Mouse (Mus musculus): ENCODE measurements at regions not wholly inside any gene's neighbourhood (a gene's known extent, or its start where the extent isn't known, plus 50 kb on each side); places are given as distances from the start of the nearest gene placed in this dataset.

DNA sequence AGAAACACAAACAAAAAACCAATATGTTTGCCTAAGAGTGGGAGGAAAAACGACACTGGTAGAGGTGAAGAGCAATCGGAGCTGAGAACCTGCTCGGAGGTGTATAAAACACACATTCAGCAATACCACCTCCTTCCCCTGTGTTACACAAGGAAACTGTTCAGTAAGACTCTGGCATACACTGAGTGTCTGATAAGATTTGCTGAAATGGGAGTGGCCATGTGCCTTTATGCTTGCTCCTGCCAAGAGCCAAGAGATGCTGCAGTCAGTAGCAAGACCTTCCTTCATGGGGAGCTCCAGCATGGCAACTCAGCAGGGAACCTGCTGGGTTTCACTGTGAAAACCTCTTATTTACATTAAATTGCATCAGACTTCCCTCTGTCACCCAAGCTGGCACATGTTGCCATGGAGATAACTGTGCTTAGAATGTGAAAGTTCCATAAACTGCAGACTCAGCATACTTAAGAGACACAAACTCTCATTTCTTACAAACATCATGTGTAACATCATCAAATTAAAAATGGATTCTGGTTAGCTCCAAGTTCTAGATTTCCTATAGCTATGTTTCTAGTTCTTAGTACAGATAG, 624.7 kb upstream of the Arpp21 start:
- no peak for DNase-seq

DNA sequence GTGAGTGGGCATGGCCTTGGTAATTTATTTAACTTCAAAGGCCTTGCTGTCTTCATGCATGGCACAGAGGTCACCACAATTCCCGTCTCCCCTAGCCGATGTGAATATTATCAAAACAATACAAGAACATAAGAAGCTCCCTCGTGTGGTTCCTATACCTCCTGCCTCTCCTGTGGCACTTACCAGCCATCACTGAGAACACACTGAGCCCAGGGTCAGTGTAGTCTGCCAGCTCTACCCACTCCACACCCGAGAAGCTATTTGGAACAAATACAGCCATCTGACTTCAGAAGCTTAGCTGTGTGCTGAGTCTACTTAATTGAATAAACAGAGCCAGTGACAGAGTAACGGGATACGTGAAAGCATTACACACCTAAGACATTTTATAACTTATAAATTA, 605.7 kb upstream of the Arpp21 start:
- DNase-seq = no peak

GRCm38 (mm10) chr9:112839071-112839793, 603.5 kb upstream of the Arpp21 start:
- DNase-seq = no peak

- DNase-seq = no peak
Observed at GRCm38 (mm10) chr9:112837563-112837962, 601.8 kb upstream of the Arpp21 start.

DNA sequence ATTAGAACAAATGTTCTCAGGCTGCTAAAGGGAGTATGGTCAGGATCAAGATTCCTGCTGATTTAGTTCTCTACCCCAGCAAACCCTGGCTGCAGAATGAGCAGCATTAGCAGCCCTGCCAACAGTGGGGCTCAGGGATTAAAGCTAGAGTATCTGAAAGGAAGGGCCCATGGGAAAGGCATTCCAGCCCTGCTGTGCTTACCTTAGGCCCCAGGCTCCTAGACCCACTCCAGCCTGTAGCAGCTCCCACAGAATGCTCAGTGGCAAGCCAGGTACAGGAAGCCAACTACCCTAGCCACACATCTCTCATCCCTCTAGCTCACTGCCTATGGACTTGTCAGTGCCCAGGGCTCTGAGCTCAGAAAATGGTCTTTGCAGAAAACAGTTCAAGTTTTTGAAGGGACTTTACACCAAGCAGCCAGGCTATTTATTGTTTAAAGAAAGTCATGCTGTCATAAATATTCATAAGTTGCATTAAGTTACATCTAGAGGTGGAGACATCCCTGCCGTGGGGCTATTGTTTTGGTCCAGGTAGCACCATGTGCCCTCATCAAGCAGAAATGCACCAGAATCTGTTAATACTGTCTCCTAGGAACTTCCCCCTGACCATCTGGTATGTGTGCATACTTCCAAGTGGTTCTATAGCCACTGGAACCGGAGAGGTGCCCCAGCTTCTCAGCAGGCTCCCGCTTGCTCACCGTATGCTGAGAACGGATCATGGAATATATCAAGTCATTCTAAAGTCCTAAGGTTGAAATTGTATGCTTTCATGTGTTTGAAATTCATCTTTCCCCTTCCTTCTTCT, 598.9 kb upstream of the Arpp21 start:
- DNase-seq = peak; percentile 68 to 70

- DNase-seq = peak; percentile 33 to 46
Observed at GRCm38 (mm10) chr9:112831102-112831501, 595.4 kb upstream of the Arpp21 start.

DNA sequence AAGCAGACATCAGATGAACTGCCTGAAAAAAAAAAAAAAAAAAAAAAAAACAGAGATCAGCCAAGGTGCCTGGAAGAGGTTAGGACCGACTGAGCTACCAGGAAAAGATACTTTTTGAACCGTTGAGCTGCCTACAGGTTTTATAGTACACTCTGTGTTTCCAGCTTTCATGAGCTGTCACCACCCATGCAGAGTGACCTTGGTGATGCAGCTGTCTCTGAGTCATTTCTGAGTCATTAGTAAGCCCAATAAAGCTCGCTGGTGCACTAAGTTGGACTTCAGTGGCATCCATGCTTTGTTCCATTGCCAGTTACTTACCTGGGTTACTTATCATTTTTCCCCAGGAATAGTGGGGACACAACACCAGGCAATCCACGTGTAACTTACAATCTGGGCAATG, 592.9 kb upstream of the Arpp21 start:
- DNase-seq = no peak

DNA sequence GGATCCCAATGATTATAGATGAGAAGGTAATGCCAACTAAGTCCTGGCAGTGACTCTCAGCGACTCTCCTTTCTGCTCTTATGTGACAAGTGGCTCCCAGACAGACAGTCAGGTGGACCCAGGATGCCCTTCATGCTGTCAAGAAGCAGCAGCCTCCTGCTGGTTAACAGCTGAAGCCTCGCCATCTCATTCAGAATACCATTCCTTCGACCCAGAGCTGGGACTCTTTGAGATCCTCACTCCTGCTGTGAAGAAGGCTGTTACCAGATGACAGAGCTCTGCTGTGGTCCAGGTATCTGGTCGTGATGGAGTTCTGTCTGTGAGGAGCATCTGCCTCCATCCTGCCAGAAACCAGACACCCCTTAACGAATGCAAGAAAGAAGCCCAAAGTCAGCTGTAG, 590.9 kb upstream of the Arpp21 start:
- peak; percentile 40 to 46 for DNase-seq

- no peak for DNase-seq
Observed at GRCm38 (mm10) chr9:112821940-112822339, 586.2 kb upstream of the Arpp21 start.

- DNase-seq = no peak
Observed at GRCm38 (mm10) chr9:112811946-112812345, 576.2 kb upstream of the Arpp21 start.

- DNase-seq = no peak
Observed at GRCm38 (mm10) chr9:112799583-112800220, 564.0 kb upstream of the Arpp21 start.

DNA sequence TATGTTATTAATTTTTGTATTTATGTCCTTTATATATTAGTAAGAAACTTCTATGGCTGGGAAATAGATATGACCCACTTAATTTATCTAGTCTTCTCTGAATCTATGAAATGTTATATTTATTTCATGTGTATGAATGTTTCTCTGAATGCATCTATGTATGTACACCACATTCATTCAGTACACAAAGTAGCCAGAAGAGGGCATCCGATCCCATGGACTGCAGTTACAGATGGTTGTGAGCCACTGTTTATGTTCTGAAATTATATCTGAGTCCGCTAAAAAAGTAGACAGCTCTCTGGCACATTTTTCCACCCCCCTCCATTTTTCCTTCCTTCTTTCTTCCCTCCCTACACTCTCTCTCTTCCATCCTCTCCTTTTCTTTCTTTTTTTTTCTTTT, 557.8 kb upstream of the Arpp21 start:
- no peak for DNase-seq

DNA sequence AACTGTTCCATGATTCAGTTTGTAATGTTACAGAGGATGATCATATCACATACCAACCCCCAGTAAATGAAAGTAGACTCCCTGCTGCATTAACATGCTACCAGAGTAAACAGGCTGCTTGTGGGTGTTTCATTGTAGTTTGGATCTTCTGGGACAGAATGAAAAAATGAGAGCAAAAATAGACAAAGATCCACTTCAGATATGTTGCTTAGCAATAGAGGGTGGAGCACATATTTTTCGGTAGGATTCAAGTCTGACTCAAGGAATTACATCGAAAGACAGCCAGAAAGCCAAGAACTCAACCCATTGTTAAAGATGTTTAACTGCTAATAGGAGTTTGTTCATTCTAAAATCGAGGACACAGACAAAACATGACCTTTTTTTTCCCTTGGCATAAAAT, 536.2 kb upstream of the Arpp21 start:
- DNase-seq = no peak

GRCm38 (mm10) chr9:112744616-112745015, 508.9 kb upstream of the Arpp21 start:
- no peak for DNase-seq

DNA sequence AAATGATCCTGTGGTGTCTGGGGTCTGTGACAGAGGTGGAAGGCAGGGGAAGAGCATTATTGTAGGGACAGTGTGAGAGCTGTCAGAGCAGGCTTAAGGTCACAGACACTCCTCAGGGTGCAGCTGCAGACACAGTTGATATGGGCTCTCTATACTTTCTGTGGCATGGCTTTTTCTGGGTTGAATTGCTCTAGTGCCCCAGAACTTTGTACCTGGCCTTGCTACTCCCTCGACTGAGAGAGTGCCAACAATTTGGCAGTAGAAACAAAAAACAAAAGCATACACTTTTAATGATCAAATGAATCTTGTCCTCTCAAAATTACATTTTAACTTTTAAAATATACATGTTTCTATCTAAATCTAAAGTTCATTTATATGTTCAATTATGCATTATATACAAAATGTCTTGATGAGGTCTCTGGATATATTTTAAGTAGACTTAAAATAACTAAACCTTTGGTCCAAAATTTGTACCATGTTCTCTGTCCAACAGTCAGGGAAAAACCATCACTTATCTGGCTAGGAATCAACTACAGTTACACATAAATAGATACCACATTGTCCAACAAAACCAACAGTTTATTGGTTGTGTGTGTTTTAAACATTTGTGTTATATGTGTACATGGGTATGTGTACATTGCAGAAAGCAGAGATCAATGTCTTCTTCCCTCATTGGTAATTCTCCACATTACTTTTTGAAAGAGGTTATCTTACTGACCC, 508.3 kb upstream of the Arpp21 start:
- DNase-seq = no peak

DNA sequence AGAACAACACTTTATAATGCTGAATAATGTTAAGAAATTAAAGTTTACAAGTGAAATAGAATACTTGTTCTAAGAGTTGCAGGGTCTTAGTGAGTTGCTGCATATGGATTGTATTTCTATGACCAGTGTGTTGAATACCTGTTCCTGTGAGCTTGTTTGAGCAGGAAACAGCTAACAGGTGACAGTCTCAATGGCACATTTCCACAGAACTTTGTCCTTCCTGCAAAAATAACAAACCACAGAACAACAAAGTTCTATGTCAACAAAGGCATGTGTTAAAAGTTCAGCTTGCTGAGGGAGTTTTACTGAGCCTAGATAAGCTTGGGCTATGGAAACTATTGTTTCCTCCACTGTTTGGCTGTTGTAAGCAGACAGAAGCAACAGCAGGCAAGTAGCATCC, 500.0 kb upstream of the Arpp21 start:
- DNase-seq = no peak

DNA sequence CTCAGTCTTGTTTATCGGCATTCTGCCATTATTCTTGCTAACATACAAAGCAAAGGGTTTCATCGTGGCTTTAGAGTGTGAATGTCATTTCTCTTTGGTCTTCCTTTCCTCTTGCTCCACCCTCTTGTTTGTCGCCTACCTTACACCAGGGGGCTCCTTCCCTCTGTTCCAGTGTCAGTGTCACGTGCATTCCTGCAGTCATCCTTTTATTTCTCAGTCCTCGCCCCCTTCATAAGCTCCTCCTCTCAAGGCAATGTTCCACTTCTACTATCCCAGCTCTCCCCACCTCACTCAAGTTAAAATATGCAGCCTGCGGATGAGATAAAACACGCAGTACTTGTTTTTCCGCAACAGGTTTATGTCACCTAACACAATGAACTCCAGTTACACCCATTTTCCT, 489.8 kb upstream of the Arpp21 start:
- DNase-seq = no peak

DNA sequence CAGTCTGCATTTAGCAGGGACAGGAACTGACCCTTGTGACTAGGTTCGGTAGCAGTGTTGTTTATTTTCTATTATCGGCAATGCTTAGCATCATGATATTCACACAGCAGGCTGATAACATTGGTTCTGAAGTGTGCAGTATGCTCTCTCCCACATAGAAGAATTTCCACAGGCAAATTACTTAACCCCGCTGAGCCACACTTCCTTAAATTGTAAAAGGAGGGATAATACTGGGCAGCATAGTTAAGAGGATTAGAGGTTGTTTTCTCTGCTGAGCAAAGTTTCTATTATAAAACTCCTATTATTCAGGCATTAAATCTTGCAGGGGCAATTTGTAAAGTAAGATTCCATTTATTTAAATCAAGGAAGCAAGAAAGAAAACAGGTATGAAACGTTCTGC, 489.4 kb upstream of the Arpp21 start:
- no peak for DNase-seq

GRCm38 (mm10) chr9:112723346-112723745, 487.6 kb upstream of the Arpp21 start:
- DNase-seq = peak; percentile 6 to 19

DNA sequence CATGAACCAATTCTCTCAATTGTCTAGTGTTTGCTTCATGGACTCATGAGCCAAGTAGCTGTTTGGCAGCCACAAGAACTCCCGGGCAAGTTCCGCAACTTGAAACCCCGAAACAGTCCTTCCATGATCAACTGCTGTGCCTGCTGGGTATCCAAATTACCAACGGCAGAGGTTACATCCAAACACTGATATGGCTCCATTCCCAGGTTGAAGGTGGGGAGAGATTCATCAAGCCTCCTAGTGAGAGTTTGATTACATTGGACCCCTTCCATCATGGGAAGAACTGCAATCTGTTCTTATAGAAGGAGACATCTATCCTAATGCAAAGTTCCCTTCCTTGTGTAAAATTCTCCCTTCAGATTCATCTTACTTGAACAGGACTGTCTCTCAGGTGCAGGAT, 486.8 kb upstream of the Arpp21 start:
- DNase-seq = peak; percentile 56 to 66

- DNase-seq = no peak
Observed at GRCm38 (mm10) chr9:112715197-112715762, 479.5 kb upstream of the Arpp21 start.

GRCm38 (mm10) chr9:112678866-112679265, 443.1 kb upstream of the Arpp21 start:
- no peak for DNase-seq

All from cerebellum, postnatal 36 days (tissue).